Mouse (Mus musculus) hindbrain, embryonic 12.5 days (tissue): Measurements from ENCODE around the gene Lmntd2. TPM values are rescaled to one million over a fixed set of nuclear protein-coding genes. Genes with fewer than 3 reads are reported as not detected.

Experiments used
- ATAC-seq: fragments of 200-750 bp; cut with Nextera tagmentation; 2 replicates; pipeline ENCODE4 v1.8.0; 2017; ENCODE audit warnings: moderate TSS enrichment; ENCODE audit not compliant: low FRiP score
- H3K27ac ChIP-seq: fragments of 300-500 bp; sonication (generic); 2 replicates; pipeline ENCODE4 v1.5.1; 2016; ENCODE audit warnings: mild to moderate bottlenecking
- H3K27me3 ChIP-seq: fragments of 300-500 bp; sonication (generic); 2 replicates; pipeline ENCODE4 v1.6.1; 2016; ENCODE audit warnings: mild to moderate bottlenecking
- H3K36me3 ChIP-seq: fragments of 300-500 bp; sonication (generic); 2 replicates; pipeline ENCODE4 v1.6.1; 2016; ENCODE audit warnings: mild to moderate bottlenecking
- H3K4me1 ChIP-seq: fragments of 300-500 bp; sonication (generic); 2 replicates; pipeline ENCODE4 v1.6.1; 2016
- H3K4me2 ChIP-seq: fragments of 300-500 bp; sonication (generic); replicated peaks from 2 replicates; pipeline ENCODE4 v1.6.1; 2016; ENCODE audit warnings: mild to moderate bottlenecking
- H3K4me3 ChIP-seq: fragments of 300-500 bp; sonication (generic); 2 replicates; pipeline ENCODE4 v1.5.1; 2016; ENCODE audit warnings: mild to moderate bottlenecking
- H3K9ac ChIP-seq: fragments of 300-500 bp; sonication (generic); 2 replicates; pipeline ENCODE4 v1.6.1; 2016; ENCODE audit warnings: mild to moderate bottlenecking, moderate library complexity
- H3K9me3 ChIP-seq: fragments of 300-500 bp; sonication (generic); replicated peaks from 2 replicates; pipeline ENCODE4 v1.6.1; 2016; ENCODE audit warnings: mild to moderate bottlenecking
- WGBS: fragments of 180-500 bp; shearing (Covaris S2); methylation state at CpG from one replicate; pipeline ENCODE4 v1.1.7; 2016; 5-methylcytosine and 5-hydroxymethylcytosine counted together
- microRNA counts: library from miRNA; unstranded; fragments of <30 nt; microRNA quantifications from one replicate; lab custom pipeline; 2017
- microRNA-seq: library from miRNA; unstranded; fragments of <30 nt; microRNA quantifications from one replicate; pipeline ENCODE4, GENCODE M21; 2017
- polyA plus RNA-seq: library from polyadenylated mRNA; unstranded; fragments of >200 nt; fragmentation: Nextera tagmentation; extraction: Ambion mirVana; gene quantifications from 2 replicates; pipeline ENCODE4 v1.2.1, GENCODE M21; 2016

The Lmntd2 gene
- polyA plus RNA-seq, 1 experiment from 2014 or later = 3.3 TPM

DNA sequence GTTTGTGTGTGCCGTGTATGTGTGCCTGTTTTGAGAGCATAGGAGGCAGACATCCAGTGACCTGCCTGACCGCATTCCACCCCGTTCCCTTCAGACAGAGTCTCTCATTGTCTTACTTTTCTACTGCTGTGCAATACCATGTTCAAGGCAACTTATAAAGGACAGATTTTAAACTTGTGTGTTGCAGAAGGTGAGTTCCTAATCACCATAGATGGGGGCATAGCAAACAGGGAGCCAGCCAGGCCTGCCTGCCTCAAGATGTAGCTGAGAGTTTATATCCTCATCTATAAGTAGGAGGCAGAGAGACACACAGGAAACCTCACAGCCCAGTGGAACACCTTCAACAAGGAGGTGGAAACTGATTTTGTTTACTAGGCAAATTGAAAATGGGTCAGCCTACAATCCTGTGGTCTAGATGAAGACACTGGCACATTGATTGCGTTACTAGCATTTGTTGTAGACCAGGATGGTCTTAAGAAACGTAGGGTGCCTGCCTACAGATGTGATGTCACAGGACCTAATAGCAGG lies 40.5 kb downstream of the Lmntd2 start:
- Histone ChIP-seq H3K9me3 (no peaks in the 10 kb centered on the region), H3K4me3 (peak overlapping the region; percentile 57; the same call in 1 of the 2 replicates), H3K4me2 (peak overlapping the region; percentile 53), H3K4me1 (peaks cover 14% of the 10 kb centered on the region), H3K36me3 (no peaks in the 10 kb centered on the region), H3K9ac (peak overlapping the region; percentile 73), H3K27ac (peak overlapping the region; percentile 96), H3K27me3 (0 out of 2 replicates have a peak, but pooled peaks cover 6% of the 10 kb centered on the region)
- 85% methylated on average over 5 of the region's 5 CpGs for WGBS
- no peak for ATAC-seq

DNA sequence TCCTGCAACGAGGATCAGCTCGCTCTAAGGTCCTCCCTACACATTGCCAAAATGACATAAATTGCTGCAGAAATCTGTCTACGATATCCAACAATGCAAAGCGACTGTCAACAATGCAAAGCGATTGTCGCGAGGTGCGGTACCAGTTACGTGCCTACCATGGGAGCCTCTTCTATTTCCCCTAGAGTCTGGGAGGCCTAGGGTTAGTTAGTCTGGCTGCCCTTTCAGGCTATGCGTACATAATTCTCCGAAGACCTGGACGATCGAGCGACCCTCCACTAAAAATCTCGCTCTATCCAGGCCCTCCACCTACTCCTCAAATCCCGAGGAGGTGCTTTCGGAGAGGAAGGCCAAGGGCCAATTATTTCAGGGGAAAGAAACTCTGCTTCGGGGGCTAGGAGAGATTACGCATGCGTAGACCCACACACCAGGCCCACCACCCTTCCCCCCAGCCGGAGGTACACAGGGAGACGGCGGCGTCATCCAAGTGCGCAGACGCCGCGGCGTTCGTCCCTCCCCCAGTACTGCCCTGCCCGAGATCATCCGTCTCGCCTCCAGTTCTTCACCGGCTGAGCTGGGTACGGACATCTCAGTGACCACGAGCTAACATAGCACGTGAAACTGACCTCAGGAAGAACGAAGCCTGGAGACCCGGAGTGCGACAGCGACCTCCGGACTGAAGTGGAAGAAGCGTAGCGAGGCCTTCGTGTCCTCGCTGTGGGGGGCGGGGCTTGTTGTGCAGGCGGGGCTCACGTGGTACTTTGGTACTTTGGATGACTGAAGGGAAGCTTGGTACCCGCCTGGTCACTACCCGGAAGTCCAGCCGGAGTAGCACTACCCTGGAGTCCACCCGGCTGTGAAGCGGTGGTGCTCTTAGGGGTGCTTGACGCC lies 41.5 kb downstream of the Lmntd2 start, which contains the start of gene Rnh1:
TSS of gene Rnh1 (minus strand) at position 742 of the 891 bp plus-strand sequence.
- WGBS = 3% methylated on average over 55 of the region's 55 CpGs
- peak within 1 kb of the TSS; percentile 53 for H3K4me2 ChIP-seq
- H3K27ac ChIP-seq = peak within 1 kb of the TSS; percentile 96
- H3K4me1 ChIP-seq = peaks cover 18% of the 10 kb centered on the region
- H3K27me3 ChIP-seq = 0 out of 2 replicates have a peak, but pooled peaks cover 6% of the 10 kb centered on the region
- peak within 1 kb of the TSS; percentile 73 for H3K9ac ChIP-seq
- ATAC-seq = peak; percentile 98
- no peaks in the 10 kb centered on the region for H3K9me3 ChIP-seq
- no peaks in the 10 kb centered on the region for H3K36me3 ChIP-seq
- peak within 1 kb of the TSS; percentile 57 for H3K4me3 ChIP-seq

DNA sequence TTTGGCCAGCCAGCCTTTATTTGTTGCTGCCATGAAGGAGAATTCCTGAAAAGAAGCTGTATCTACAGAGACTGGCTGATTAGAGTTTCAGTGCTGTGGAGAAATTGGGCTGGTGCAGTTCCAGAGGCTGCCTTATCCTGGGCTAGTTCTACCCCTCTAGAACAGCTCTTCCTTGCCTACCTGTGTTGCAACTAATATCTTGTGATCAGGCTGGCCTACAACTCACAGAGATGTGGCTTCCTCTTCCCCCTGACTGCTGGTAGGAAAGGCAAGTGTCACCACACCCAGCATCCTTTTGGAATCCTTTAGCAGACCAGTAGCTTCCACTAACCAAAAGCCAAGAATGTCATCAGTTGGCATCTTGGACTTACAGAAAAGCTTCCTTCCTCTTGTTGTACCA lies 44.0 kb downstream of the Lmntd2 start:
- Histone ChIP-seq H3K27ac (no peak overlapping the region), H3K36me3 (peaks cover 11% of the 10 kb centered on the region; the same call in 1 of the 2 replicates), H3K4me3 (no peak overlapping the region), H3K4me1 (peaks cover 18% of the 10 kb centered on the region), H3K4me2 (no peak overlapping the region), H3K9me3 (no peaks in the 10 kb centered on the region), H3K27me3 (no peaks in the 10 kb centered on the region), H3K9ac (no peak overlapping the region)
- no peak for ATAC-seq

DNA sequence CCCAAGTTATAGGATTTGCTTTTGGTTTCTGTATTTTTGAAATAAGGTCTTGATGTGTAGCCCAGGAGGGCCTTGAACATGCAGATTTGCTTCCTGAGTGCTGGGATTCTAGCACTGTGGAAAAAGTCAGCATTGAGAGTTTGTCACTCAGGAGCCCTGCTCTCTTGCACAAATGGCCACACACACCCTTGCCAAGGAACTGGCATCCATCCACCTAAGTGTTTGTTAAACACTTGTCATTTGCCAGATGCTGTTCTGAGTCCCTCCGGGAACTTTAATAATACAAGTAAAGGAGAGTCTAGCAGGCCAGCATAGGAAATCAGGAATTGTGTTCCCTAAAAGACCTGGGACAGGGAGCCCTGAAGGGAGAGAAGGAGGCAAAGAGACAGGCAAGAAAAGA lies 44.6 kb downstream of the Lmntd2 start:
- no peak for ATAC-seq
- Histone ChIP-seq H3K27me3 (no peaks in the 10 kb centered on the region), H3K4me3 (no peak overlapping the region), H3K9ac (no peak overlapping the region), H3K4me1 (peaks cover 18% of the 10 kb centered on the region), H3K4me2 (no peak overlapping the region), H3K36me3 (peaks cover 13% of the 10 kb centered on the region; the same call in 1 of the 2 replicates), H3K27ac (no peak overlapping the region), H3K9me3 (no peaks in the 10 kb centered on the region)
- 97% methylated on average over 1 of the region's 1 CpGs for WGBS

DNA sequence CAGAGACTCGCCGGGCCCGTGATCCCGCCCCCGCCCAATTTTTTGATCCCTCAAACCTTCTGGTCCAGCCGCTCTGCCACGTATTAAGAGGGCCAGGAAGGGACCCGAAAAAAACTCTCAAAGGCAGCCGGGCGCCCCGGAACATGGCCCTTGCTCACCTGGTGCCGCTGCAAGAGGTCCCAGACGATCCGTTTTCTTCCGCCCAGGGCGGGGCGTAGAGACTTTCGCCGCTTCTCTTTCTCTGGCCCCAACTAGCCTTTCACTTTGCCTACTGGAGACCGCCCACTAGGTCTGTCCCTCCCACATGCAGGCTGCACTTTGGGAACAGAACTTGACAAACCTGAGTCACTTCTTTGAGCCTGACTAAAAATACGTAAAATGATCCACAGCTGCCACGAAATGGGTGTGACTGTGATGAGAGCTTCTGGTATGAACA lies 45.3 kb downstream of the Lmntd2 start:
- WGBS = 3% methylated on average over 22 of the region's 22 CpGs
- no peak for ATAC-seq
- H3K36me3 ChIP-seq = peaks cover 21% of the 10 kb centered on the region
- H3K9me3 ChIP-seq = no peaks in the 10 kb centered on the region
- peak overlapping the region; percentile 30 for H3K4me3 ChIP-seq
- H3K27me3 ChIP-seq = no peaks in the 10 kb centered on the region
- peak overlapping the region; percentile 54 for H3K9ac ChIP-seq
- peak overlapping the region; percentile 53 for H3K4me2 ChIP-seq
- no peak overlapping the region; the same call in 1 of the 2 replicates for H3K27ac ChIP-seq
- H3K4me1 ChIP-seq = peaks cover 18% of the 10 kb centered on the region

DNA sequence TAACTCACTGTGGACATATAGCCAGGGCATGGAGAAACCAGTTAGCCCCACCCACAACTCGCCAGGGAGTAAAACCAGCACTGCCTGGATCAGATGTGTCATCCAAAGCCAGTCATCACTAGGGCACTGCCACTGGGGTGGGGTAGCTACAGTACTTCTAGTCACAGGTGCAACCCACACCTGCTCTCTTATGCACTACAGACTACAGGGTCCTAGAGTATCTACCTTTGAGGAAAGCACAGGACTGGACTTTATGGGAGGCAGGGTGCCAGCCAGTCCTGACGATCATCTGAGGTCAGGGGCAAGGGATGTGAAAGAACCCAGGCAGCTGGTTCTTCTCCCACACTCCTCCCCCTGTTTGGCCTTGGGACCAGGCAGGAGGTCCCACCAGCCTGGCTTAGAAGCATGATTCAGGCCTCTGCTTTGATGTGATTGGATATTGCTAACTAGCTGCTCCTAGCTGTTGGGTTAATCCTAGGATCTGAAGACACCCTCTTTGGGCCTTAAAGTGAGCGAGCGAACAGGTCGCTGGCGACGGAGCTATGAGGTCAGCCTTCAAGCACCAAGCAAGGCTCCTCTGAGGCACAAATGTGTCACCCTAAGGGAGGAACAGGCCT lies 45.9 kb downstream of the Lmntd2 start:
- peaks cover 25% of the 10 kb centered on the region for H3K36me3 ChIP-seq
- H3K9ac ChIP-seq = peak overlapping the region; percentile 54
- no peaks in the 10 kb centered on the region for H3K9me3 ChIP-seq
- H3K4me2 ChIP-seq = peak overlapping the region; percentile 53
- H3K4me3 ChIP-seq = peak overlapping the region; percentile 30
- H3K27me3 ChIP-seq = no peaks in the 10 kb centered on the region
- H3K27ac ChIP-seq = no peak overlapping the region
- 17% methylated on average over 7 of the region's 7 CpGs for WGBS
- no peak for ATAC-seq
- peaks cover 14% of the 10 kb centered on the region for H3K4me1 ChIP-seq

DNA sequence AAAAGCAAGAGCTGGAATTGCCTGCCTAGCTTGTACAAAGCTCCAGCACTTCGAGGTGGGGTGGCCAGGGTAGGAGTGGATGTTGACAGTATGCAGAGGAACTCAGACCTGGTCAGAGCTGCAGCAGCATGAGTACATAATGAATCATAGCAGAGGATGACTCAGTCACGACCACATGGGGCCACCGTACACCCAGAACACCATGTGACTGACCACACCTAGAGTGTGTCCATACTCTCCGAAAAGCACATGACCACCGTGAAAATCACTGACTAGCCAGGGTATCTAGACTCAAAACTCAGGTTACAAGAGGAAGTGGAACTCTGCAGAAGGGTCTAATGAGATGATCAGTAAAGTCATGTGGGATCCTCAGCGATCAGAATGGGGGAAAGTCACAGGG lies 49.0 kb downstream of the Lmntd2 start:
- no peak overlapping the region for H3K27ac ChIP-seq
- H3K9ac ChIP-seq = no peak overlapping the region
- no peak for ATAC-seq
- H3K9me3 ChIP-seq = no peaks in the 10 kb centered on the region
- no peak overlapping the region for H3K4me2 ChIP-seq
- H3K27me3 ChIP-seq = no peaks in the 10 kb centered on the region
- no peak overlapping the region for H3K4me3 ChIP-seq
- WGBS = 89% methylated on average over 6 of the region's 6 CpGs
- H3K4me1 ChIP-seq = peaks cover 11% of the 10 kb centered on the region
- peaks cover 53% of the 10 kb centered on the region for H3K36me3 ChIP-seq

DNA sequence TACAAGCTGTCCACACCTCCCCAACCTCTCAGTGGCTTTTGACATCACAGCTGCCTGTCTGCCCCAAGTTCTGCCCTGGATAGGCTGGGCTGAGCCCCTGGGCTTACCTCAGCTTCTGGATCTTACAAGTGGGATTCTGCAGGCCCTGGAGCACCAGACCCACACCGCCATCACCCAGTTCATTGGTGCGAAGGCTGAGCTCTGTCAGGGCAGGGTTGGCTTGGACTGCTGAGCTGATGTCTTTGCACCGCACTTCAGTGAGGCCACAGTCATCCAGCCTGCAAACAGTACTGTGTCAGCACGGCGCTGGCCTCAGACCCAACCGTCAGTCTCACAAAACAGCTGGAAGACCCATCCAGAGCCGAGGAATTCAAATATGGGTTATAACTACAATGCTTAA lies 49.5 kb downstream of the Lmntd2 start:
- Histone ChIP-seq H3K4me3 (no peak overlapping the region), H3K36me3 (peaks cover 57% of the 10 kb centered on the region), H3K4me1 (peaks cover 11% of the 10 kb centered on the region), H3K27ac (no peak overlapping the region), H3K9ac (no peak overlapping the region), H3K27me3 (no peaks in the 10 kb centered on the region), H3K9me3 (no peaks in the 10 kb centered on the region), H3K4me2 (no peak overlapping the region)
- ATAC-seq = no peak
- WGBS = 93% methylated on average over 7 of the region's 7 CpGs

MicroRNAs encoded within 50 kb of the gene (microRNA counts, 519-probe panel; counts per million panel counts)
- 4,625 counts per million, percentile 87 among the panel's probes with 10 or more counts for microRNA mmu-miR-210 (lab: Ali Mortazavi, UCI)

Small RNAs within 50 kb of the gene (microRNA-seq; reads per million reads assigned to microRNA genes)
- 657 reads per million, percentile 70 among the genes with 10 or more reads in this experiment for gene Mir210

Other genes with a start within 250 kb of the Lmntd2 start
- 8.8 and 9.1 TPM in 2 replicates for gene Ifitm1, start 246.9 kb downstream of the Lmntd2 start, polyA plus RNA-seq
- gene Ifitm3, start 203.3 kb downstream of the Lmntd2 start, polyA plus RNA-seq = 22.5 and 26.0 TPM in 2 replicates
- not detected in 2 replicates for gene Ifitm6, start 196.2 kb downstream of the Lmntd2 start, polyA plus RNA-seq
- not detected in 2 replicates for gene Gm17387, start 184.9 kb downstream of the Lmntd2 start, polyA plus RNA-seq
- gene B4galnt4, start 153.0 kb downstream of the Lmntd2 start, polyA plus RNA-seq = 46.1 and 46.5 TPM in 2 replicates
- 3.1 and 4.5 TPM in 2 replicates for gene Pkp3, start 135.9 kb downstream of the Lmntd2 start, polyA plus RNA-seq
- 1.7 and 2.6 TPM in 2 replicates for gene Sigirr, start 113.5 kb downstream of the Lmntd2 start, polyA plus RNA-seq
- 0.59 and 0.81 TPM in 2 replicates for gene Ano9, start 96.3 kb downstream of the Lmntd2 start, polyA plus RNA-seq
- 76.0 and 76.5 TPM in 2 replicates for gene Ptdss2, start 91.7 kb downstream of the Lmntd2 start, polyA plus RNA-seq
- gene Rnh1, start 41.2 kb downstream of the Lmntd2 start, polyA plus RNA-seq = 61.0 and 61.9 TPM in 2 replicates
- 95.1 and 103 TPM in 2 replicates for gene Hras, start 20.1 kb downstream of the Lmntd2 start, polyA plus RNA-seq
- 10.8 and 12.2 TPM in 2 replicates for gene Lrrc56, start 19.9 kb downstream of the Lmntd2 start, polyA plus RNA-seq
- 34.7 and 35.6 TPM in 2 replicates for gene Rassf7, start 1.8 kb upstream of the Lmntd2 start, polyA plus RNA-seq
- gene Phrf1, start 14.7 kb upstream of the Lmntd2 start, polyA plus RNA-seq = 95.5 and 99.3 TPM in 2 replicates
- gene Irf7, start 52.4 kb upstream of the Lmntd2 start, polyA plus RNA-seq = 1.1 and 1.5 TPM in 2 replicates
- gene Cdhr5, start 62.7 kb upstream of the Lmntd2 start, polyA plus RNA-seq = not detected in 2 replicates
- gene Sct, start 65.1 kb upstream of the Lmntd2 start, polyA plus RNA-seq = 2.4 and 2.7 TPM in 2 replicates
- gene Drd4, start 77.9 kb upstream of the Lmntd2 start, polyA plus RNA-seq = 0.81 and 0.86 TPM in 2 replicates
- 96.5 and 96.6 TPM in 2 replicates for gene Deaf1, start 113.6 kb upstream of the Lmntd2 start, polyA plus RNA-seq
- gene Tmem80, start 113.7 kb upstream of the Lmntd2 start, polyA plus RNA-seq = 60.5 and 66.9 TPM in 2 replicates
- gene Eps8l2, start 124.8 kb upstream of the Lmntd2 start, polyA plus RNA-seq = 2.6 and 2.7 TPM in 2 replicates
- 352 and 355 TPM in 2 replicates for gene Taldo1, start 178.1 kb upstream of the Lmntd2 start, polyA plus RNA-seq
- 52.2 and 54.1 TPM in 2 replicates for gene Gatd1, start 200.1 kb upstream of the Lmntd2 start, polyA plus RNA-seq
- gene Cend1, start 215.4 kb upstream of the Lmntd2 start, polyA plus RNA-seq = 27.9 and 30.9 TPM in 2 replicates
- gene Slc25a22, start 223.8 kb upstream of the Lmntd2 start, polyA plus RNA-seq = 54.8 and 62.1 TPM in 2 replicates
- gene Pidd1, start 229.9 kb upstream of the Lmntd2 start, polyA plus RNA-seq = 10.8 and 11.6 TPM in 2 replicates
- gene Rplp2, start 233.3 kb upstream of the Lmntd2 start, polyA plus RNA-seq = 801 and 888 TPM in 2 replicates
- 16.2 and 19.1 TPM in 2 replicates for gene Pnpla2, start 241.1 kb upstream of the Lmntd2 start, polyA plus RNA-seq
- gene Cracr2b, start 247.0 kb upstream of the Lmntd2 start, polyA plus RNA-seq = 7.7 and 8.9 TPM in 2 replicates